Mouse (Mus musculus) heart, embryonic 14.5 days (tissue): ENCODE results near the gene Echdc1. TPM values are rescaled to one million over a fixed set of nuclear protein-coding genes. Genes with fewer than 3 reads are reported as not detected.

Source experiments
- ATAC-seq: fragments of 200-750 bp; cut with Nextera tagmentation; 2 replicates; pipeline ENCODE4 v1.8.0; 2017; ENCODE audit warnings: low read depth, moderate TSS enrichment; ENCODE audit not compliant: insufficient number of reproducible peaks, insufficient read depth, low FRiP score
- H3K27ac ChIP-seq, 2 experiments: fragments of 200-500 bp in 1 of 2; fragments of 300-500 bp in 1 of 2; sonication (generic) in 1 of 2; replicated peaks in 1 of 2; 2 replicates each; pipeline ENCODE4 v1.5.1; 2012 to 2014; ENCODE audit warnings: low read depth in 2 of 2, low read length in 2 of 2, control low read depth in 1 of 2, mild to moderate bottlenecking in 1 of 2, mixed read lengths in 1 of 2; ENCODE audit not compliant: control insufficient read depth in 1 of 2, insufficient read depth in 1 of 2
- H3K27me3 ChIP-seq: fragments of 300-500 bp; sonication (generic); 2 replicates; pipeline ENCODE4 v1.6.1; 2014; ENCODE audit warnings: mild to moderate bottlenecking, low read length, control low read depth; ENCODE audit not compliant: control insufficient read depth, insufficient read depth
- H3K36me3 ChIP-seq: fragments of 300-500 bp; sonication (generic); 2 replicates; pipeline ENCODE4 v1.6.1; 2014; ENCODE audit warnings: mild to moderate bottlenecking, control low read depth, low read length, mixed read lengths; ENCODE audit not compliant: control insufficient read depth, insufficient read depth
- H3K4me1 ChIP-seq, 2 experiments: fragments of 200-500 bp in 1 of 2; fragments of 300-500 bp in 1 of 2; sonication (generic) in 1 of 2; 2 replicates each; pipeline ENCODE4 v1.6.1; 2012 to 2014; ENCODE audit warnings: low read length in 2 of 2, control low read depth in 1 of 2, mixed read lengths in 1 of 2; ENCODE audit not compliant: control insufficient read depth in 2 of 2, insufficient read depth in 2 of 2
- H3K4me2 ChIP-seq: fragments of 300-500 bp; sonication (generic); 2 replicates; pipeline ENCODE4 v1.6.1; 2014; ENCODE audit warnings: mild to moderate bottlenecking, low read length
- H3K4me3 ChIP-seq, 2 experiments: fragments of 200-500 bp in 1 of 2; fragments of 300-500 bp in 1 of 2; sonication (generic) in 1 of 2; 2 replicates each; pipeline ENCODE4 v1.5.1; 2012 to 2014; ENCODE audit warnings: low read length in 2 of 2, mild to moderate bottlenecking in 2 of 2, control low read depth in 1 of 2, low read depth in 1 of 2, moderate library complexity in 1 of 2; ENCODE audit not compliant: control insufficient read depth in 1 of 2, insufficient read depth in 1 of 2
- H3K9ac ChIP-seq: fragments of 300-500 bp; sonication (generic); 2 replicates; pipeline ENCODE4 v1.6.1; 2014; ENCODE audit warnings: mild to moderate bottlenecking, low read length
- H3K9me3 ChIP-seq: fragments of 300-500 bp; sonication (generic); 2 replicates; pipeline ENCODE4 v1.6.1; 2016; ENCODE audit warnings: low read length, control low read depth; ENCODE audit not compliant: control insufficient read depth
- WGBS: fragments of 180-500 bp; shearing (Covaris S2); extraction: QIAGEN DNeasy Blood & Tissue Kit; methylation state at CpG from one replicate; pipeline ENCODE4 v1.1.7; 2014; 5-methylcytosine and 5-hydroxymethylcytosine counted together
- polyA plus RNA-seq: library from polyadenylated mRNA; unstranded; fragments of >200 nt; fragmentation: Nextera tagmentation; extraction: Ambion mirVana; gene quantifications from 2 replicates; pipeline ENCODE4 v1.2.1, GENCODE M21; 2014

The Echdc1 gene
- 22.6 and 26.5 TPM in 2 replicates for polyA plus RNA-seq

DNA sequence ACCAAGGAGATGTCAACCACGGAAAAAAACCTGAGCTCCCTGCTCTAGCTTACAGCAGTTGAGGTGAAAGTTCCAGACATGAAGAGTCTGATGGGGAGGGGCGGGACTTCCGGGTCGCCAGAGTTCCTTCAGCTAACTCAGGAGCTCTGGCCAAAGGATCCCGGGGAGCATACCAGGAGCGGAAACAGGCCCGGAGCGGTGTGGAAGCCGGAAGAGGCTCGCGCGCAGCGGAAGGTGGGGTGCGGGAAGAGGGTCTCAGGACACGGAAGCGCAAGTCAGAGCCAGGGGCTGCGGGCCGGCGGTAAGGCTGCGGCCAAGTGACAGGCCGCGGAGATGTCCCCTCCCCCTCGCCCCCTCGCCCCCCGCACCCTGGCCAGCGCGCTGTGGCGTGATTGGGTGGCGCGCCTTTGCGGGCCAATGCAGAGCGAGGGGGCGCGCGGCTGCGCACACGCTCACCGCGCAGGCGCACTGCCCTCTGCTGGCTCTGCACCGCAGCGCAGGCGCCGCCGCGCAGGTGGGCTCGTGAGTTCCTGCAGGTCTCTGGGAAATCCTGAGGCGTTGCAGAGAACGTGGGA is at the start of gene Echdc1:
Gene Echdc1 (plus strand): TSS at position 103 of the 575 bp plus-strand sequence.
- H3K4me3 ChIP-seq: peak within 1 kb of the TSS; percentile 69 to 97
- H3K27ac ChIP-seq: peak within 1 kb of the TSS; percentile 85 to 90
- peak; percentile 99 for ATAC-seq
- H3K36me3 ChIP-seq: no peaks in the 10 kb centered on the region
- peaks cover 0 to 10% of the 10 kb centered on the region in 2 experiments; a peak in 1 of 4 replicates for H3K4me1 ChIP-seq
- H3K9me3 ChIP-seq: no peaks in the 10 kb centered on the region
- under 1% methylated on average over 44 of the region's 49 CpGs for WGBS
- H3K4me2 ChIP-seq: peak within 1 kb of the TSS; percentile 79
- peak within 1 kb of the TSS; percentile 86 for H3K9ac ChIP-seq
- no peaks in the 10 kb centered on the region for H3K27me3 ChIP-seq

DNA sequence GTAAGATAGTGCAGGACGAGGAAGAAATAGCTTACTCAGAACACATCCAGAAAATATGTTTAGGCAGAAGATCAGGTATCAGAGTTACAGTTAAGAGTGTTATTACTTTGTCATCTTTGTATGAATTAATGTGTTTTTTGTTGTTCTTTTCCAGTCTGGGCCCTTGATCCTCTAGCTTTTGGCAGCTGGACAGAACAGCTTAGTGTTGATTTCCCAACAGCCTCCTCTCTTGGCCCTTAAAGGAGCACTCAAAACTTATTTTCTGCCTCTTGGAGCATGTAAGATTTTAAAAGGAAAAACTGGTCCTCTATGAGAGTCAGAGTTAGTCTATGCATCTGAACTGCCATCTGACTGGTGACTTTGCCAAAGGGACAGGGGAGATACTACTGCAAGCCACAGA is 31.2 kb upstream of the Echdc1 start:
- Histone ChIP-seq H3K4me3 (no peak overlapping the region), H3K27ac (no peak overlapping the region), H3K9ac (no peak overlapping the region), H3K4me1 (no peaks in the 10 kb centered on the region), H3K9me3 (no peaks in the 10 kb centered on the region), H3K4me2 (no peak overlapping the region), H3K27me3 (no peaks in the 10 kb centered on the region), H3K36me3 (no peaks in the 10 kb centered on the region)
- WGBS: 64% methylated on average over 1 of the region's 1 CpGs
- ATAC-seq: no peak

DNA sequence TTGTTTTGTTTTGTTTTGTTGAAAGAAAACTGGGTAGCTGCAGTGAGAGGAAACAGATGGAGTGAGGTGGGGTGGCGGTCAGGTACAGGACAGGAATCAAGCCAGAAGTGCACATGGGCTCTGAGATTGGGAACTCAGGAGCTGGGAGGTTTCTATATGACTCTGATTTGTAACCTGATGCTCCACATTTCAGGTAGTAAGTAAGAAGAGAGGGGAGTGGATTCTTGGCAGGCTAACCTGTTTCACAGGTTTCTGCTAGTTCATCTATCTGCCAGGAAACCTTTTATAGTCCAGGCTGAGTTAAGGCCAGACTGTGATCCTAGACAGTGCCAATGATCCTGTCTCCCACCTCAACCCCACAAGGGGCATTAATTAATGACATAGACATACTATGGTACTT is 27.2 kb upstream of the Echdc1 start:
- Histone ChIP-seq H3K36me3 (no peaks in the 10 kb centered on the region), H3K27me3 (no peaks in the 10 kb centered on the region), H3K9me3 (no peaks in the 10 kb centered on the region), H3K27ac (no peak overlapping the region), H3K4me1 (no peaks in the 10 kb centered on the region), H3K4me3 (no peak overlapping the region), H3K4me2 (no peak overlapping the region), H3K9ac (no peak overlapping the region)
- WGBS: 79% methylated on average over 1 of the region's 1 CpGs
- ATAC-seq: no peak

DNA sequence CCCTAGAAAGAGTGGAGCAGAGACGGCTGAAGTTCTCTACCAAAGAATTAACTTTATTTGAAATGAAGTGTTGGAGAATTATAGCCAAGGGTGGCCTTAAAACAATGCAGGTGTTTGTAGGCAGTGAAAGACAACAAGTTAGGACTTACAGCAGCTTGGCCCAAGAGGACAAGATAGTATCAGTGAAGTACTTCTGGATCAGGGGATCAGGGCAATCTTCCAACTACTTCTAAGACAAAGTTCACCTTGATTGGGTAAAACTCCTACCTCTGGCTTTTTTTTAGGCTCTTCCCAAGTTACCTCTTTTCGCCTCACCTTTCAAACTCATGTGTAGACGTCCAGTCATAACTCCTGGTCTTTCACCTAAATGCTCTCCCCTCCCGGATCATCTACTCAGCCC is 10.7 kb upstream of the Echdc1 start:
- Histone ChIP-seq H3K4me3 (no peak overlapping the region), H3K9me3 (no peaks in the 10 kb centered on the region), H3K4me1 (no peaks in the 10 kb centered on the region), H3K36me3 (no peaks in the 10 kb centered on the region), H3K27ac (no peak overlapping the region), H3K4me2 (no peak overlapping the region), H3K27me3 (no peaks in the 10 kb centered on the region), H3K9ac (no peak overlapping the region)
- WGBS: 89% methylated on average over 4 of the region's 4 CpGs
- no peak for ATAC-seq

DNA sequence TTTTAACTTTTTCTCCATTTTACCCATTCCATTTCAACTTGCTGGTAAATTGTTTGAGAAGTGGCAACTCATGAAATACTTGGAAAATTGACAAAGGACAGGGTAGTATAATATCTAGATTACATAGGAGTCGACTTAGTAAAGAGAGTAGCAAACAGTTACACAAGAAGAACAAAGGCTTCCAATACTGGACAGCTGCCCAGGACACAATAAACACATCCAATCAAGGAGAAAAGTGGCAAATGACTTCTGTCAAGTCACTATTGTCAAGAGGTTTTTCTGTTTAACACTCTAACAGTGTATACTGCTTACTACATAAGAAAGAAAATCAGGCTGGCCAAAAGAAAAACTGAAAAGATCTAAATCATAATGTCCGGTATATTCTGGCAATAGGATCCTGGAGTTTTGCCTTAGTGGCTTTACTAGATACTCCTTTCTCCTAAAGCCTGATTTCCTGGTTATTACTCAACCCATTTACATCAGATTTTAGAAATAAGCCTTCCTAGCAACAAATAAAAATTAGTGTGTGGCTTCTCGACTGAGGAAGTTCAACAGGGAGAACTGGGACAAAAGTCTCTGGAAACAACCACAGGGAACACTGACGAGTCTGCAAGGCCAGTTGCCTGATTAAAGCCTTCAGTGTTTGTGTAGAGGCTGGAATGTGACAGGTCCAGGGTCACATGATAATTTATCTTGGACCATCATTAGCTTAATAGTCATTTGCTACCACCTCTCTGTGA is 1.3 kb upstream of the Echdc1 start:
- WGBS: 80% methylated on average over 4 of the region's 4 CpGs
- H3K27me3 ChIP-seq: no peaks in the 10 kb centered on the region
- no peaks in the 10 kb centered on the region for H3K36me3 ChIP-seq
- no peak overlapping the region for H3K4me3 ChIP-seq
- no peak for ATAC-seq
- H3K9me3 ChIP-seq: no peaks in the 10 kb centered on the region
- H3K27ac ChIP-seq: no peak overlapping the region
- H3K4me2 ChIP-seq: peak overlapping the region; percentile 79; the same call in 1 of the 2 replicates
- H3K4me1 ChIP-seq: peaks cover 0 to 10% of the 10 kb centered on the region in 2 experiments; a peak in 1 of 4 replicates
- no peak overlapping the region for H3K9ac ChIP-seq

DNA sequence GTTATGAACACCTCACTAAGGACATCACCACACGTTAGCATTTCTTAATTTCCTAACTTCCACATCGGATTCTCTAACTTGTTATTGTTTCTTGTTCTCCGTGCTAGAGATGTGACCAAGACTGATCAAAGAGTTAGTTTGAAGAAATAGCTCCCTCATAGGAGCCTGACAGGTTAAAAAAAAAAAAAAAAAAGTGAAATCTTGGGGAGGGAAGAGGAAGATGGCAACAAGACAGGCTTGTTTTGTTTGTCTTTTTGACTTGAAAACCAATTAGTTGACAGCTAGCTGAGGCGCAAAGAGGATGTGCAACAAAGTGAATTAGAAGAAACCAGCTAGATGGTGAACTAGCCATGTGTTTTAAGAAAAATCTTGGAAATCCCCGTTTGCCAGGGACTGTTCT is 939 bp downstream of the Echdc1 start:
- H3K27me3 ChIP-seq: no peaks in the 10 kb centered on the region
- peak overlapping the region; percentile 69 to 97; a peak in 3 of 4 replicates for H3K4me3 ChIP-seq
- no peak overlapping the region for H3K27ac ChIP-seq
- no peaks in the 10 kb centered on the region for H3K36me3 ChIP-seq
- H3K9me3 ChIP-seq: no peaks in the 10 kb centered on the region
- H3K4me2 ChIP-seq: peak overlapping the region; percentile 79
- H3K4me1 ChIP-seq: peaks cover 0 to 10% of the 10 kb centered on the region in 2 experiments; a peak in 1 of 4 replicates
- no peak for ATAC-seq
- peak overlapping the region; percentile 86 for H3K9ac ChIP-seq
- WGBS: 46% methylated on average over 5 of the region's 5 CpGs

DNA sequence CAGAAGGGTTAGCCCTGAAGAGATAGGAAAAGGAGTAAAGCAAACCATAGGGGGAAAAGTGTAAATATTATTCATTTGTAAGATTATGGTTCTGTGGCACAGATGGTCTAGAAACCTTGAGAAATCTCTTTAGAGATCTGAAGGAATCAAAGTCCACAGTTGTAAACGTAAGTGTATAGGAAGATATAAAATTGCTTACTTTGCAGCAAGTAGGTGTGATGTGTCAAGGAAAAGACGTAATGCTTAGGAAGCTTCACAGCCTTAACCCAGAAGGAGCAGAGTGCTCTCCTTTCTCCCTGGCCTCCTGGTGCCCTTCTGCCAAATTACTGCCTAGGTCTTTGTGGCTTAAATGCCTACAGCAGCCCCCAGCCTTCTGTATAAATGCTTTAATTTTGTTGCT is 11.9 kb downstream of the Echdc1 start:
- no peak for ATAC-seq
- WGBS: 91% methylated on average over 2 of the region's 2 CpGs
- Histone ChIP-seq H3K9ac (no peak overlapping the region), H3K4me2 (no peak overlapping the region), H3K4me1 (no peaks in the 10 kb centered on the region), H3K9me3 (no peaks in the 10 kb centered on the region), H3K27ac (no peak overlapping the region), H3K36me3 (0 out of 2 replicates have a peak, but pooled peaks cover 5% of the 10 kb centered on the region), H3K4me3 (no peak overlapping the region), H3K27me3 (no peaks in the 10 kb centered on the region)
